Mouse (Mus musculus) liver, embryonic 15.5 days (tissue): Measurements from ENCODE around the gene Pole. TPM values are rescaled to one million over a fixed set of nuclear protein-coding genes. Genes with fewer than 3 reads are reported as not detected.

ENCODE experiments used
- ATAC-seq: fragments of 200-750 bp; cut with Nextera tagmentation; 2 replicates; pipeline ENCODE4 v1.8.0; 2017; ENCODE audit warnings: moderate number of reproducible peaks, mild to moderate bottlenecking, moderate library complexity; ENCODE audit not compliant: insufficient read depth
- H3K27ac ChIP-seq: fragments of 300-500 bp; sonication (generic); replicated peaks from 2 replicates; pipeline ENCODE4 v1.5.1; 2015; ENCODE audit warnings: mild to moderate bottlenecking, inconsistent platforms
- H3K27me3 ChIP-seq: fragments of 300-500 bp; sonication (generic); 2 replicates; pipeline ENCODE4 v1.6.1; 2015; ENCODE audit warnings: mild to moderate bottlenecking, inconsistent platforms
- H3K36me3 ChIP-seq: fragments of 300-500 bp; sonication (generic); replicated peaks from 2 replicates; pipeline ENCODE4 v1.6.1; 2015; ENCODE audit warnings: moderate library complexity, mild to moderate bottlenecking, inconsistent platforms
- H3K4me1 ChIP-seq: fragments of 300-500 bp; sonication (generic); replicated peaks from 2 replicates; pipeline ENCODE4 v1.6.1; 2015; ENCODE audit warnings: inconsistent platforms
- H3K4me2 ChIP-seq: fragments of 300-500 bp; sonication (generic); 2 replicates; pipeline ENCODE4 v1.6.1; 2015; ENCODE audit warnings: moderate library complexity, mild to moderate bottlenecking, inconsistent platforms
- H3K4me3 ChIP-seq: fragments of 300-500 bp; sonication (generic); replicated peaks from 2 replicates; pipeline ENCODE4 v1.5.1; 2015; ENCODE audit warnings: mild to moderate bottlenecking, inconsistent platforms
- H3K9ac ChIP-seq: fragments of 300-500 bp; sonication (generic); 2 replicates; pipeline ENCODE4 v1.6.1; 2015; ENCODE audit warnings: moderate library complexity, mild to moderate bottlenecking, inconsistent platforms
- H3K9me3 ChIP-seq: fragments of 300-500 bp; sonication (generic); replicated peaks from 2 replicates; pipeline ENCODE4 v1.6.1; 2016; ENCODE audit warnings: inconsistent platforms
- WGBS: fragments of 180-500 bp; shearing (Covaris S2); methylation state at CpG from one replicate; pipeline ENCODE4 v1.1.7; 2015; ENCODE audit warnings: mixed read lengths; ENCODE audit not compliant: insufficient replicate concordance; 5-methylcytosine and 5-hydroxymethylcytosine counted together
- polyA plus RNA-seq: library from polyadenylated mRNA; unstranded; fragments of >200 nt; fragmentation: Nextera tagmentation; extraction: Ambion mirVana; gene quantifications from 2 replicates; pipeline ENCODE4 v1.2.1, GENCODE M21; 2015

The Pole gene
- 14.4 and 16.4 TPM in 2 replicates for polyA plus RNA-seq

DNA sequence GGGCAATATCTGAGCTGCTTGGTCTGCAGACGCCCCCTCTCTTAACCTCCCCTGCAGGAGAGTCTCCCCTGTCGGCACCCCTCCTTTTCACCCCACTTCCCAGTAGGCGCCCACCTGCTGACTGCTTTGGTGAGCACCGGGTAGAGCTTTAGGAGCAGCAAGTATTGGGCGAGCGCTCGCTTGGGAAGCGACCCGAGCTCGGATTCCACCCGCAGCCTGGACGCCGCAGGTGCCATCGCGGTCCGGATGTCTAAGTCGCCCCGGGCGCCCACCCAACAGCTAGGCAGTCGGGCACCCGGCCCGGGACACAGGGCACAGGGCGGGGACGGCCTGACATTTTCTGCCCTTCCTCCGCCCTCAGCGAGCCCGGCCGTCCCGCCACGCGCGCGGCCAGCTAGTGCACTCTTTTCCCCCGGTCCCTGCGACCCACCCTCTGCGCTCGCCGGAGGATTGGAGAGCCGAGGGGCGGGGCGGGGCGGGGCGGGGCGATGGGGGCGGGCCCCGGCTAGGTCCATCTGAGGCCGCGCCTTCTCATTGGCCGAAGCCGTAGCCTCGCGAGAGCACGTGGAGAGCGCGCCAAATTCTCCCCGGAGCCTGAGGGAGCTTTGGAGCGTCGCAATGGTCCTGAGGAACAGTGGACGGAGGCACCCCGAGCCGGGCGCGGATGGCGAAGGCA lies at the start of gene Pole, which contains the start of gene Pxmp2:
TSS of gene Pole (plus strand) at position 537 of the 676 bp plus-strand sequence.
TSS of gene Pxmp2 (minus strand) at position 417 of the 676 bp plus-strand sequence.
- Histone ChIP-seq H3K36me3 (peaks cover 30% of the 10 kb centered on the region), H3K27me3 (no peaks in the 10 kb centered on the region), H3K27ac (peak within 1 kb of the TSS; percentile 85), H3K4me3 (peak within 1 kb of the TSS; percentile 90), H3K4me2 (peak within 1 kb of the TSS; percentile 100), H3K4me1 (peaks cover 34% of the 10 kb centered on the region), H3K9me3 (no peaks in the 10 kb centered on the region), H3K9ac (peak within 1 kb of the TSS; percentile 82)
- 0% methylated on average over 60 of the region's 64 CpGs for WGBS
- peak; percentile 97 for ATAC-seq

DNA sequence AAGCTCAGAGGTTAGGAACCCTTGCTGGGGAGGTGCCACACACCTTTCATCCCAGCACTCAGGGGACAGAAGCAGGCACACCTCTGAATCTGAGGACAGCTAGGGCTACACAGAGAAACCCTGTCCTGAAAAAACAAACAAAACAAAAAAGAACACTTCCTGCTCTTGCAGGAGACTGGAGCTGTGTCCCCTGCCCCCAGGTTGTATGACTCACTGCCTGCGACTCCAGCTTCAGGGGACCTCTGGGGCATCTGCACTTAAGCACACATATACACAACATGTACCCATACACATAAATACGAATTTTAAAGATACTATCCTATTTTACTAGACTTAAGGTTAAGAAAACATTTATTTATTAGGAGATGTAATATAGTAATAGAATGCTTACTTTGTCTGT lies 42.0 kb upstream of the Pole start:
- no peaks in the 10 kb centered on the region for H3K4me1 ChIP-seq
- ATAC-seq, result no peak
- H3K27ac ChIP-seq, result no peak overlapping the region; the same call in 1 of the 2 replicates
- peaks cover 92% of the 10 kb centered on the region for H3K36me3 ChIP-seq
- H3K4me2 ChIP-seq, result no peak overlapping the region
- no peak overlapping the region for H3K9ac ChIP-seq
- no peaks in the 10 kb centered on the region for H3K27me3 ChIP-seq
- H3K4me3 ChIP-seq, result no peak overlapping the region
- H3K9me3 ChIP-seq, result no peaks in the 10 kb centered on the region
- 68% methylated on average over 2 of the region's 2 CpGs for WGBS

DNA sequence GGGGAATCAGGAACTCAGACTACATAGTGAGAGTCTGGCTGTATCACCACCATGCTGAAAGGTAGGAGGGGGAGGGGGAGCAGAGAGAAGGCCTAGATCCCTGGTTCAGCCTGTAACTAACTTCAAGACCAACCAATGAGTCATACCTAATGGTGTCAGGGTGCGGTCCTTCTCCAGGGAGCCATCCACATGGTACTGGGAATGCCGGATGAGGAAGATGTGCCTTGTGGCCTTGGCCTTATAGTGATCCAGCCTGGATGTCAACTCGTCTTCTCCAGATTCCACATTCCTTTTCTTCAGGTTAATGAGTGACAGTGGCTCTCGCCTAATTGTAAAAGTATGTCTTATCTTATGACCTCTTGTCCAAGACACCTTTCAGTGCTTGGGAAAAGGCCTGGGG lies 19.2 kb upstream of the Pole start:
- H3K4me2 ChIP-seq, result no peak overlapping the region
- no peak overlapping the region for H3K9ac ChIP-seq
- H3K9me3 ChIP-seq, result no peaks in the 10 kb centered on the region
- ATAC-seq, result no peak
- H3K4me1 ChIP-seq, result peaks cover 28% of the 10 kb centered on the region
- H3K27me3 ChIP-seq, result no peaks in the 10 kb centered on the region
- no peak overlapping the region for H3K27ac ChIP-seq
- WGBS, result 77% methylated on average over 4 of the region's 4 CpGs
- H3K36me3 ChIP-seq, result peaks cover 42% of the 10 kb centered on the region
- no peak overlapping the region for H3K4me3 ChIP-seq

DNA sequence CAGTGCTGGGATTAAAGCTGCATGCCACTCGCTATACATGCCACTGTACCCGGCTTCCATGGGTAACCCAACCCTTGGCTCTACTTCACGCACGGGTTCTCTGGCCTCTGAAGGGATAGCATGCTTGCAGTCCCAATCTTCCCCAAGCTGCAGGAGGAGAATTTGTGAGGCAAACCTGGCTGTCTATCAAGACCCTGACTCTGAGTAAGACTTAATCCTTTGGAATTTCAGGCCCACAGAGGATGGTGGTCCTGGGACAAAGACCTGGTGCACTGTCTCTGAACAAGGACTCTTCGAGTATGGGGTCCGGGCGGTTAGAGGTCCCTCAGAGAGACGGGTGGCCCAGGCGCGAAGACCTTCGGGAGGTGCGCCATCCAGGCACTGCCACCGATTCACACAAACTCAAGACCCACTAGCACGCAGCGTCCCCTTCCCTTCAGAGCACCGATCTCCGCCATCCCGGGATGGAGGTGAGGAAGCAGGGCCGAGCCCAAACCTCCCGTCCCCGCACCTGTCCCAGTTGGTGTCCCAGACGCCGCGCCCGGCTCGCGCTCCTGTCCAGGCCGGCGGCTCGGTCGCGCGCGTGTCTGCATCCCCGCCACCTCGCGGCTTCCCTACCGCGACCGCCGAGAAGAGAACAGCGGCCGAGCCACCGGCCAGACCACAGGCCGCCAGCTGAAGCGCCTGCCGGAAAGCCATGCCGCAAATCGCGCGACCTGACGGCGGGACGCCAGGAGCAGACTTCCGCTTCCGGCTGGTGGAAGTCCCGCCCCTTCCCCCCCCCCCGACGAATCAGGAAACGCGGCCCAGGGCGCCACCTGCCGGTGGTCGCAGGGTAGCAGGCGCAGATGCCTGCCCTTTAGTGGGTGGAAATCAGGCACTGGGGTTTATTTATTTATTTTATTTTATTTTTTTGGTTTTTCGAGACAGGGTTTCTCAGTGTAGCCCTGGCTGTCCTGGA lies 16.7 kb upstream of the Pole start, which contains the start of gene Pgam5:
TSS of gene Pgam5 (minus strand) at position 773 of the 961 bp plus-strand sequence.
- peak within 1 kb of the TSS; percentile 77 for H3K9ac ChIP-seq
- H3K4me2 ChIP-seq, result peak within 1 kb of the TSS; percentile 93
- H3K27me3 ChIP-seq, result no peaks in the 10 kb centered on the region
- H3K4me1 ChIP-seq, result peaks cover 35% of the 10 kb centered on the region
- no peaks in the 10 kb centered on the region for H3K9me3 ChIP-seq
- ATAC-seq, result peak; percentile 75
- peak within 1 kb of the TSS; percentile 81 for H3K4me3 ChIP-seq
- H3K27ac ChIP-seq, result peak within 1 kb of the TSS; percentile 29
- WGBS, result under 1% methylated on average over 66 of the region's 66 CpGs
- H3K36me3 ChIP-seq, result peaks cover 29% of the 10 kb centered on the region

DNA sequence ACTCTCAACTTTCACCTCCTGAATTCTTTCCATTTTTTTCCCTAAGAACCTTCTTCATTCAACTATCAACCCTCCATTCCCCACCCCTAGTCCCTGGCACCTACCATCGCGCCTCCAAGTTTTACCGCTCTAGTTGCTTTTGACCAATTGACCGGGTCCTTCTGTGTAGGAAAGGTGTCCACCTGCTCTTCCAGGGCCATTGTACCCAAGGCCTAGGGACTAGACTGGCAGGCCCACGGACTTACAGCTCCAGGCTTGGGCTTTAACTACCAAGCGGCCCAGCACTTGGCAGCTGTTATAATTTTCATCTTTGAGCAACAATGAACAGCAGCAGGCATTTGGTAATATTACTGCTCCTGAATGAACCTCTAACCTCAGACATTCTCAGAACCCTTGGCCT lies 15.9 kb upstream of the Pole start:
- no peak overlapping the region for H3K27ac ChIP-seq
- H3K36me3 ChIP-seq, result peaks cover 21% of the 10 kb centered on the region
- WGBS, result 86% methylated on average over 6 of the region's 6 CpGs
- H3K4me2 ChIP-seq, result no peak overlapping the region
- ATAC-seq, result no peak
- peaks cover 40% of the 10 kb centered on the region for H3K4me1 ChIP-seq
- no peaks in the 10 kb centered on the region for H3K9me3 ChIP-seq
- no peak overlapping the region for H3K9ac ChIP-seq
- H3K27me3 ChIP-seq, result no peaks in the 10 kb centered on the region
- H3K4me3 ChIP-seq, result no peak overlapping the region; the same call in 1 of the 2 replicates

DNA sequence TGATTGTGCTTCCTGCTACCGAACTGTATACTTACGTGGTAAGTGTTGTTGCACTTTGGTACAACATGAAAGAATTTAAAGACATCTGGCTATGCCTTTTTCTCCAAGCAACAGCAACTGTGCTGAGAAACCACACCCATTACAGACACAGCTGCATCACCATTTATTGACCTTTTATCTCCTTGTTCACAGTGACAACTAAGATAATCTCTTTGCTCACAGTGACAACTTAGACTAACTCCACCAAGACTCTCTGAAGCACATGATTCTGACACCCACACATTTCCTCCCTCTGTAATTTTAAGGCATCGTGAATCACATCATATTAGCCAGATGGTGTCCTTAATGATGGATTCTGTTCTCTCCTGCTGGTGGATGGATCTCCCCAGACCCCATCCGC lies 12.0 kb upstream of the Pole start:
- Histone ChIP-seq H3K4me2 (no peak overlapping the region), H3K36me3 (peaks cover 4% of the 10 kb centered on the region; the same call in 1 of the 2 replicates), H3K9me3 (no peaks in the 10 kb centered on the region), H3K9ac (no peak overlapping the region), H3K4me3 (no peak overlapping the region), H3K27me3 (no peaks in the 10 kb centered on the region), H3K27ac (no peak overlapping the region), H3K4me1 (peaks cover 21% of the 10 kb centered on the region)
- WGBS, result 64% methylated on average over 4 of the region's 4 CpGs
- ATAC-seq, result peak; percentile 16; the same call in 1 of the 2 replicates

DNA sequence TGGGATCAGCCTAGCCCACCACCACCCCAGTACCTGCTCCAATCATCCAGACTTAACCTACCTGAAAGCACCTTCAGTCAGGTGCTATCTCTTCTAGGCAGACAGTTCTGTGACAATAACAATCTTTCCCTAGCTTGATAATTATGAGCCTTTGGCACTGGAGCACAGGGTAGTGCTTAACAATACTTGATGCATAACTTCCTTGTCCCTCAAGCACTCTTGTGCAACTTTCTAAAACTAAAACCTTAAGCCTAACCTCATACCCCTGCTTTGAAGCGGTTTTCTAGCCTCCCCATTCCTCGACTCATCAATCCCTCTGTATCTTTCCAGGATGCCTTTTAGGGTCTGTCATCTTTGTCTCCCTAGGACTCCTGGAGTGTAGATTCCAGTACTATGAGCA lies 11.3 kb upstream of the Pole start:
- Histone ChIP-seq H3K4me3 (no peak overlapping the region), H3K4me2 (no peak overlapping the region), H3K9me3 (no peaks in the 10 kb centered on the region), H3K36me3 (peaks cover 4% of the 10 kb centered on the region; the same call in 1 of the 2 replicates), H3K27me3 (no peaks in the 10 kb centered on the region), H3K4me1 (peaks cover 20% of the 10 kb centered on the region), H3K27ac (no peak overlapping the region), H3K9ac (no peak overlapping the region)
- no peak for ATAC-seq
- 67% methylated on average over 2 of the region's 2 CpGs for WGBS

DNA sequence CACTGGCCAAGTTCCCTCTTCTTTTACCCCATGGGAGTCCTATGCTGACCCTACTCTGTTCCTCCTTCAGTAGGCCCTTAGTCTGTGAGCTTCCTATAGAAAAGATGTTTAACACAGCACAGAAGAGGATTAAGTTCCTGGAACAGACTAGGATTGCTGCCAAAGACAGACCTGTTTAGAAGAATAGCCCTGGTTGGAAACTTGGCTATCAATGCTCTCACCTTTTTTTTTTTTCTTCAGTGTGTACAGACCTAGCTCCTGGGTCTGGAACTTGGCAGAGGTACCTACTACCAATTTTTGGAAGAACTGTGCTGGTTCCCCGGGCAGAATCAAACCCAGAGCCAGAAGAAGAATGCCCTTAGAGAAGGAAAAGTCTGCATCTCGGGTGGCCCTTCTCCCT lies 9.7 kb upstream of the Pole start:
- Histone ChIP-seq H3K27me3 (no peaks in the 10 kb centered on the region), H3K4me3 (no peak overlapping the region), H3K27ac (no peak overlapping the region), H3K4me2 (no peak overlapping the region), H3K9me3 (no peaks in the 10 kb centered on the region), H3K4me1 (peaks cover 20% of the 10 kb centered on the region), H3K9ac (no peak overlapping the region), H3K36me3 (peaks cover 4% of the 10 kb centered on the region; the same call in 1 of the 2 replicates)
- no peak for ATAC-seq
- 78% methylated on average over 2 of the region's 2 CpGs for WGBS

DNA sequence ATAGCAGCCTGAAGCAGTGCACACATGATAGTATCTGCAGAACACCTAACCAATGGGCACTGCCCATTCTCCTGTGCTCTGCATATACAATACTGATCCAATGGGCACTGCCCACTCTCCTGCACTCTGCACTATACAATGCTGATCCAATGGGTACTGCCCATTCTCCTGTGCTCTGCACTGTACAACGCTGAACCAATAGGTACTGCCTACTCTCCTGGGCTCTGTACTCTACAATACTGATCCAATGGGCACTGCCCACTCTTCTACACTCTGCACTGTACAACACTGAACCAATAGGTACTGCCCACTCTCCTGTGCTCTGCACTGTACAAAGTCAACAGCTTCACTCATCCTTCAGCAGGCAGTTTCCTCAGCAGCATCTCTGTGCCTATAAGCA lies 9.2 kb upstream of the Pole start:
- ATAC-seq, result peak; percentile 53
- Histone ChIP-seq H3K4me1 (peaks cover 20% of the 10 kb centered on the region), H3K9ac (no peak overlapping the region), H3K27ac (no peak overlapping the region), H3K36me3 (peaks cover 4% of the 10 kb centered on the region; the same call in 1 of the 2 replicates), H3K9me3 (no peaks in the 10 kb centered on the region), H3K4me3 (no peak overlapping the region), H3K4me2 (no peak overlapping the region), H3K27me3 (no peaks in the 10 kb centered on the region)
- WGBS, result 76% methylated on average over 1 of the region's 1 CpGs

DNA sequence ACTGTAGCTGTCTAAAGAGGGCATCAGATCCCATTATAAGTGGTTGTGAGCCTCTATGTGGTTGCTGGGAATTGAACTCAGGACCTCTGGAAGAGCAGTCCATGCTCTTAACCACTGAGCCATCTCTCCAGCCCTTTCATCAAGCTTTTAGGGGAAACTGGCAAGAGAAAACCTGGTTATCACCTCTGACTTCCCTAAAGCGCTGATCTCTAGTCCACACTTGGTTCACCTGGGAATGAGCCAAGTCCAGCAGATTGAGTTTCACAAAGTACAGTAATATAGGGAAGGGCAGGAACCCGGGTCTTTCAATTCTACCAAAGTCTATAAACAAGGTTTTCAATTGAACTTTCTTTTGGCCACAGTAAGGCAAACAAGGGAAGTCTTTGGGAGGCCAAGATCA lies 4.1 kb upstream of the Pole start:
- no peaks in the 10 kb centered on the region for H3K27me3 ChIP-seq
- no peak overlapping the region for H3K9ac ChIP-seq
- WGBS, result 72% methylated on average over 2 of the region's 2 CpGs
- no peak overlapping the region for H3K4me2 ChIP-seq
- no peaks in the 10 kb centered on the region for H3K9me3 ChIP-seq
- no peak overlapping the region for H3K27ac ChIP-seq
- peaks cover 7% of the 10 kb centered on the region; the same call in 1 of the 2 replicates for H3K36me3 ChIP-seq
- H3K4me1 ChIP-seq, result peaks cover 29% of the 10 kb centered on the region
- no peak overlapping the region for H3K4me3 ChIP-seq
- no peak for ATAC-seq

DNA sequence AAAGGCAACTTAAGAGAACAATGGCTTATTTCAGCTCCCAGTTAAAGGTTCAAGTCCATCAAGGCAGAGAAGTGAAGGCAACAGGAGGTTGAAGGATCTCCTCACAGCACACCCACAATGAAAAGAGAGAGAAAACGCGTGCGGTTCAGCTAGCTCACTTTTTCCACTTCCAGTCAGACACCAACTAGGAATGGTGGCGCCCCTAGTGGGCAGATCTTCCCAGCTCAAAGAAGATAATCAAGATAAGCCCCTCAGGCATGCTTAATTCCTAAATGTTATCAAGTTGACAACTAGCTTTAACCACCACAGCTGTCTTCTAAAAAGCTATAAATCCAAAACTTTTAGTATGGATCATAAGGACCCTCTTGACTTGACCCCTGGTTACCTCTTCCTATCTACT lies 1.6 kb upstream of the Pole start:
- Histone ChIP-seq H3K4me2 (peak overlapping the region; percentile 100), H3K36me3 (peaks cover 16% of the 10 kb centered on the region), H3K9me3 (no peaks in the 10 kb centered on the region), H3K4me1 (peaks cover 32% of the 10 kb centered on the region), H3K27me3 (no peaks in the 10 kb centered on the region), H3K27ac (peak overlapping the region; percentile 83), H3K9ac (peak overlapping the region; percentile 82), H3K4me3 (peak overlapping the region; percentile 90)
- under 1% methylated on average over 4 of the region's 4 CpGs for WGBS
- ATAC-seq, result no peak
